Comparison of ENCODE assay signal across 8 mouse cellular contexts in the genomic region with DNA sequence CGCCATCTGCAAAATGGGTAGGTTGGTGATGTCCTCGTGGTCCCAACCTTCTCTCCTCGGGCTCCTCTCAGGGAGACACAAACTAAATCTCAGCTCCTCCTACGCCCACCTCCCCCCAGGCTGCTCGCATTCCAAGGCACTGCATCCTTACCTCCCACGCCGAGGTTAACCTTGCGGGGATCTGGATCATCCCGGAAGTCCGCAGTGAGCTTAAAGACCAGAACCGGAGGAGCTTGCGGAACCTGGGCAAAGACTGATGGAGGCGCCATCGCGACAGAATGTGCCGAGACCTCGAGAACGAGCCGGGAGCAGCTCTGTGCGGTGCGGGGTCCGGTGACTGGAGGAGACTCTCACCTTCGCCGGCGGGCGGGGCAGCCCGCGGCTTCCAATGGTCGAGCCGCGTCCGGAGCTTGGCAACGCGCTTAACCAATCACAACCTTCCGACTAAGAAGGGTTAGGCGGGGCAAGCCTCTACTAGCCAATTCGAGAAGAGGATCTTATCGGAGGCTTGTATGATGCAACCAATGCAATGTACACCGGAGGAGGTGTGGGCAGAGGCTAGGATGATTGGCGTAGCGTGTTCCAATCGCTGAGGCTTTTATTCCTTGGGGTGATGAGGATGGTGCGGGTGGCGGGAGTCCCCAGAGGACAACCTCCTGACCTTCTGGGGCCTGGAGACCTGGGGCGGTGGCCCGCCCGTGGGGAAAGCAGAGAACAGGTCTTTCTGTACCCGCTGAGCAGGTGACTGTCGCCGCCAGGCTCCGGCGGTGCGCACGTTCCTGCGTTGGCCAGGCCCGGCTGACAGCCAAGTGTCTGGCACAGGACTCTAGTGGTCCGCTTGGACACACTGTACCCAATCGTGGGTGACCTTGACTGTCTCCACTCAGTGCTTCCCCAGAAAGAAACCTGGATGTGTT. TPM values are rescaled to one million over a fixed set of nuclear protein-coding genes. Genes with fewer than 3 reads are reported as not detected.
A peak's percentile ranks its signal among the peaks of the same experiment; 100 is the strongest.
DNase-seq lines count a peak whose midpoint lies in the region; ATAC-seq lines count a peak whose summit lies in the region.

Gene Got1 (minus strand): TSS at position 419 of the 917 bp plus-strand sequence.

- no peaks in the 10 kb centered on the region for H3K36me3 ChIP-seq in intestine, embryonic 14.5 days (ENCODE audit: control insufficient read depth, insufficient read depth, low read length)

- DNase-seq in adrenal gland, adult 18-20 months (ENCODE audit: low spot score in 2 of 2) = peak; percentile 81 to 85
- peak; percentile 98 for DNase-seq in embryo, embryonic 11 days
- DNase-seq in gastrocnemius, postnatal 25 days = peak; percentile 97
- peak; percentile 91 for DNase-seq in intestine, embryonic 14.5 days (ENCODE audit: low spot score)
- peak; percentile 96 to 99 for DNase-seq in left cerebral cortex, postnatal 14 days (ENCODE audit: low spot score in 2 of 2)
- peak; percentile 97 for DNase-seq in mesoderm, embryonic 11.5 days (ENCODE audit: low read depth, low spot score)
- peak; percentile 95 to 97 for DNase-seq in right cerebral cortex, postnatal 36 days (ENCODE audit: low spot score in 2 of 2)
- DNase-seq in yolk sac, embryonic 10.5 days (ENCODE audit: low spot score) = peak; percentile 95

- intact Hi-C loops in left cerebral cortex, postnatal 14 days (cut with DNase I) = no loop called here

- peak within 1 kb of the TSS; percentile 94 for H3K4me2 ChIP-seq in intestine, embryonic 14.5 days (ENCODE audit: low read length)

- H3K27ac ChIP-seq in intestine, embryonic 14.5 days (ENCODE audit: low read depth) = peak within 1 kb of the TSS; percentile 70; the same call in 1 of the 2 replicates

- H3K27me3 ChIP-seq in intestine, embryonic 14.5 days (replicated peaks; ENCODE audit: control insufficient read depth, insufficient read depth, low read length) = no peaks in the 10 kb centered on the region

- peak within 1 kb of the TSS; percentile 70 for H3K4me3 ChIP-seq in intestine, embryonic 14.5 days (ENCODE audit: low read depth, low read length)

- H3K4me1 ChIP-seq in intestine, embryonic 14.5 days (replicated peaks; ENCODE audit: control insufficient read depth, insufficient read depth, low read length) = peaks cover 15% of the 10 kb centered on the region

- H3K9me3 ChIP-seq in intestine, embryonic 14.5 days (ENCODE audit: control insufficient read depth, low read length) = no peaks in the 10 kb centered on the region

- WGBS in intestine, embryonic 14.5 days = under 1% methylated on average over 58 of the region's 58 CpGs

- peak; percentile 100 for ATAC-seq in intestine, embryonic 14.5 days (replicated peaks; ENCODE audit: low FRiP score, low TSS enrichment, low read depth)

- peak within 1 kb of the TSS; percentile 61 for H3K9ac ChIP-seq in intestine, embryonic 14.5 days (ENCODE audit: low read length)

RNA-seq across cellular contexts. Expression of gene Got1, which starts in this region (rescaled TPM):
- 100 to 1,000 TPM; 181 to 350 TPM for total RNA-seq in adrenal gland, adult 18-20 months (2021)
- total RNA-seq in gastrocnemius, postnatal 25 days (2021) = 100 to 1,000 TPM; 350 to 495 TPM
- polyA plus RNA-seq in intestine, embryonic 14.5 days (2014; fragmentation: Nextera tagmentation; extraction: Ambion mirVana) = 33.2 and 35.8 TPM in 2 replicates
- total RNA-seq in left cerebral cortex, postnatal 14 days (2021) = 100 to 1,000 TPM; 324 to 342 TPM

Comparison
In these comparisons a context has a peak if more than half of its experiments do, and no peak if none do; other contexts are left out.
1. Peak in every context shown above with its lines: DNase-seq, ATAC-seq, H3K4me3 ChIP-seq and H3K27ac ChIP-seq.